Mouse (Mus musculus): ENCODE results near the gene Cdyl2. TPM values are rescaled to one million over a fixed set of nuclear protein-coding genes. Genes with fewer than 3 reads are reported as not detected.
A peak's percentile ranks its signal among the peaks of the same experiment; 100 is the strongest.

Cdyl2 gene
- polyA plus RNA-seq, 1 experiment from 2014 or later = 3.6 TPM

GRCm38 (mm10) chr8:116635972-116636371, 96.8 kb downstream of the Cdyl2 start:
- WGBS (ENCODE audit: insufficient replicate concordance) = 55% methylated on average over 8 of the region's 8 CpGs

GRCm38 (mm10) chr8:116635261-116635660, 97.5 kb downstream of the Cdyl2 start:
- no peak for ATAC-seq
- Histone ChIP-seq H3K4me2 (no peak overlapping the region), H3K4me1 (0 out of 2 replicates have a peak, but pooled peaks cover 1% of the 10 kb centered on the region), H3K27me3 (replicated peaks) (no peaks in the 10 kb centered on the region), H3K9ac (no peak overlapping the region), H3K27ac (no peak overlapping the region), H3K4me3 (no peak overlapping the region), H3K9me3 (replicated peaks) (no peaks in the 10 kb centered on the region), H3K36me3 (no peaks in the 10 kb centered on the region)
- 81% methylated on average over 13 of the region's 13 CpGs for WGBS (ENCODE audit: insufficient replicate concordance)

More at GRCm38 (mm10) chr8:116635972-116636371, 96.8 kb downstream of the Cdyl2 start:
- H3K9ac ChIP-seq = no peak overlapping the region
- no peak for ATAC-seq
- H3K27me3 ChIP-seq (replicated peaks) = no peaks in the 10 kb centered on the region
- H3K4me2 ChIP-seq = no peak overlapping the region
- no peak overlapping the region for H3K4me3 ChIP-seq
- no peaks in the 10 kb centered on the region for H3K4me1 ChIP-seq
- no peaks in the 10 kb centered on the region for H3K36me3 ChIP-seq
- no peak overlapping the region for H3K27ac ChIP-seq
- no peaks in the 10 kb centered on the region for H3K9me3 ChIP-seq (replicated peaks)

- no peak overlapping the region for H3K4me2 ChIP-seq
- 76% methylated on average over 4 of the region's 4 CpGs for WGBS (ENCODE audit: insufficient replicate concordance)
Observed at GRCm38 (mm10) chr8:116634436-116634835, 98.4 kb downstream of the Cdyl2 start.

GRCm38 (mm10) chr8:116633470-116634150, 99.2 kb downstream of the Cdyl2 start:
- ATAC-seq = no peak
- Histone ChIP-seq H3K4me1 (0 out of 2 replicates have a peak, but pooled peaks cover 7% of the 10 kb centered on the region), H3K9ac (no peak overlapping the region), H3K4me3 (no peak overlapping the region), H3K9me3 (replicated peaks) (no peaks in the 10 kb centered on the region), H3K4me2 (no peak overlapping the region), H3K27ac (no peak overlapping the region), H3K36me3 (no peaks in the 10 kb centered on the region), H3K27me3 (replicated peaks) (no peaks in the 10 kb centered on the region)
- 49% methylated on average over 10 of the region's 10 CpGs for WGBS (ENCODE audit: insufficient replicate concordance)

More at GRCm38 (mm10) chr8:116634436-116634835, 98.4 kb downstream of the Cdyl2 start:
- 0 out of 2 replicates have a peak, but pooled peaks cover 5% of the 10 kb centered on the region for H3K4me1 ChIP-seq
- no peaks in the 10 kb centered on the region for H3K36me3 ChIP-seq
- no peak for ATAC-seq
- no peak overlapping the region for H3K27ac ChIP-seq
- no peak overlapping the region for H3K4me3 ChIP-seq
- H3K9me3 ChIP-seq (replicated peaks) = no peaks in the 10 kb centered on the region
- no peaks in the 10 kb centered on the region for H3K27me3 ChIP-seq (replicated peaks)
- H3K9ac ChIP-seq = no peak overlapping the region

- no peak overlapping the region for H3K9ac ChIP-seq
- WGBS (ENCODE audit: insufficient replicate concordance) = 33% methylated on average over 11 of the region's 11 CpGs
Observed at GRCm38 (mm10) chr8:116630066-116630465, 102.7 kb downstream of the Cdyl2 start.

GRCm38 (mm10) chr8:116628975-116629374, 103.8 kb downstream of the Cdyl2 start:
- no peak for ATAC-seq
- no peak overlapping the region for H3K9ac ChIP-seq
- no peaks in the 10 kb centered on the region for H3K27me3 ChIP-seq (replicated peaks)
- WGBS (ENCODE audit: insufficient replicate concordance) = 52% methylated on average over 7 of the region's 7 CpGs
- H3K4me1 ChIP-seq = 0 out of 2 replicates have a peak, but pooled peaks cover 7% of the 10 kb centered on the region
- no peak overlapping the region for H3K4me3 ChIP-seq
- no peak overlapping the region for H3K27ac ChIP-seq
- no peak overlapping the region for H3K4me2 ChIP-seq
- no peaks in the 10 kb centered on the region for H3K36me3 ChIP-seq
- H3K9me3 ChIP-seq (replicated peaks) = no peaks in the 10 kb centered on the region

More at GRCm38 (mm10) chr8:116630066-116630465, 102.7 kb downstream of the Cdyl2 start:
- Histone ChIP-seq H3K27ac (no peak overlapping the region), H3K27me3 (replicated peaks) (no peaks in the 10 kb centered on the region), H3K36me3 (no peaks in the 10 kb centered on the region), H3K9me3 (replicated peaks) (no peaks in the 10 kb centered on the region), H3K4me2 (no peak overlapping the region), H3K4me3 (no peak overlapping the region), H3K4me1 (0 out of 2 replicates have a peak, but pooled peaks cover 7% of the 10 kb centered on the region)
- ATAC-seq = no peak

- no peak for ATAC-seq
- 39% methylated on average over 2 of the region's 2 CpGs for WGBS (ENCODE audit: insufficient replicate concordance)
- H3K36me3 ChIP-seq = no peaks in the 10 kb centered on the region
- H3K4me3 ChIP-seq = no peak overlapping the region
- H3K27ac ChIP-seq = no peak overlapping the region
- H3K9ac ChIP-seq = no peak overlapping the region
- H3K27me3 ChIP-seq (replicated peaks) = no peaks in the 10 kb centered on the region
- H3K9me3 ChIP-seq (replicated peaks) = no peaks in the 10 kb centered on the region
- H3K4me1 ChIP-seq = 0 out of 2 replicates have a peak, but pooled peaks cover 7% of the 10 kb centered on the region
- no peak overlapping the region for H3K4me2 ChIP-seq
Observed at GRCm38 (mm10) chr8:116627854-116628479, 104.8 kb downstream of the Cdyl2 start.

- no peak for ATAC-seq
- H3K4me1 ChIP-seq = peaks cover 13% of the 10 kb centered on the region
- H3K9ac ChIP-seq = no peak overlapping the region
- no peaks in the 10 kb centered on the region for H3K27me3 ChIP-seq (replicated peaks)
- WGBS (ENCODE audit: insufficient replicate concordance) = 85% methylated on average over 11 of the region's 11 CpGs
- no peaks in the 10 kb centered on the region for H3K36me3 ChIP-seq
- H3K9me3 ChIP-seq (replicated peaks) = no peaks in the 10 kb centered on the region
- no peak overlapping the region for H3K27ac ChIP-seq
- H3K4me2 ChIP-seq = no peak overlapping the region
- H3K4me3 ChIP-seq = no peak overlapping the region
Observed at GRCm38 (mm10) chr8:116623591-116623990, 109.2 kb downstream of the Cdyl2 start.

GRCm38 (mm10) chr8:116622326-116622725, 110.5 kb downstream of the Cdyl2 start:
- 44% methylated on average over 9 of the region's 9 CpGs for WGBS (ENCODE audit: insufficient replicate concordance)
- H3K9ac ChIP-seq = no peak overlapping the region
- no peaks in the 10 kb centered on the region for H3K36me3 ChIP-seq
- no peak overlapping the region for H3K27ac ChIP-seq
- no peak overlapping the region for H3K4me3 ChIP-seq
- peak; percentile 70 for ATAC-seq
- peaks cover 13% of the 10 kb centered on the region for H3K4me1 ChIP-seq
- no peaks in the 10 kb centered on the region for H3K9me3 ChIP-seq (replicated peaks)
- H3K4me2 ChIP-seq = no peak overlapping the region
- no peaks in the 10 kb centered on the region for H3K27me3 ChIP-seq (replicated peaks)

- Histone ChIP-seq H3K27ac (no peak overlapping the region), H3K4me1 (peaks cover 13% of the 10 kb centered on the region), H3K9ac (no peak overlapping the region), H3K4me3 (no peak overlapping the region), H3K27me3 (replicated peaks) (no peaks in the 10 kb centered on the region), H3K36me3 (no peaks in the 10 kb centered on the region), H3K9me3 (replicated peaks) (no peaks in the 10 kb centered on the region), H3K4me2 (no peak overlapping the region)
- ATAC-seq = no peak
- WGBS (ENCODE audit: insufficient replicate concordance) = 57% methylated on average over 21 of the region's 21 CpGs
Observed at GRCm38 (mm10) chr8:116621158-116621961, 111.4 kb downstream of the Cdyl2 start.

GRCm38 (mm10) chr8:116619686-116620320, 113.0 kb downstream of the Cdyl2 start:
- Histone ChIP-seq H3K9me3 (replicated peaks) (no peaks in the 10 kb centered on the region), H3K4me1 (peaks cover 13% of the 10 kb centered on the region), H3K9ac (no peak overlapping the region), H3K4me3 (no peak overlapping the region), H3K27ac (no peak overlapping the region), H3K27me3 (replicated peaks) (no peaks in the 10 kb centered on the region), H3K4me2 (no peak overlapping the region), H3K36me3 (no peaks in the 10 kb centered on the region)
- 70% methylated on average over 19 of the region's 19 CpGs for whole genome bisulfite sequencing (ENCODE audit: insufficient replicate concordance)
- ATAC-seq = no peak
